Mouse (Mus musculus): Measurements from ENCODE around the gene Pias1. TPM values are rescaled to one million over a fixed set of nuclear protein-coding genes. Genes with fewer than 3 reads are reported as not detected.

The Pias1 gene
- 149 TPM for polyA plus RNA-seq (2017; shearing (Covaris generic))

DNA sequence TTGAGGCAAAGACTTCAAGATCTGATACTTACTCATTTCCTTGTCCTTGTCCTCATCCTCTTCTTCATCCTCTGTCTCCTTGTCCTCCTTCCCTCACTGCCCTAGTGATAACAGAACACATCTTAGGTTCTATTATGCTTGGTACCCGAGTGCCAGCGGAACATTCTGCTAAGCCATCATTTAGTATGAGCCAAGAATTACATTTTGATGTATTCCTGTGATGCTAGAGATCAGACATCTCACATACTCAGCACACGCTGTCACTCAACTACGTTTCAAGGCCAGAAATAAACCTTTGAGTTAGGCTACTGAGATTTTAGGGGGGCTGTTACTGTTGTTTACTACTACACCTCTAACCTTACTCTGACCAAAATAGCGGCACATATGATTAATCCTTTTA, at the start of gene Pias1:
Pias1 (minus strand) TSS at position 101 of the 400 bp plus-strand sequence.

GRCm38 (mm10) chr9:62857719-62858261, 129.9 kb downstream of the Pias1 start, which contains the start of gene Calml4:
Calml4 (plus strand) TSS chr9:62858080.

DNA sequence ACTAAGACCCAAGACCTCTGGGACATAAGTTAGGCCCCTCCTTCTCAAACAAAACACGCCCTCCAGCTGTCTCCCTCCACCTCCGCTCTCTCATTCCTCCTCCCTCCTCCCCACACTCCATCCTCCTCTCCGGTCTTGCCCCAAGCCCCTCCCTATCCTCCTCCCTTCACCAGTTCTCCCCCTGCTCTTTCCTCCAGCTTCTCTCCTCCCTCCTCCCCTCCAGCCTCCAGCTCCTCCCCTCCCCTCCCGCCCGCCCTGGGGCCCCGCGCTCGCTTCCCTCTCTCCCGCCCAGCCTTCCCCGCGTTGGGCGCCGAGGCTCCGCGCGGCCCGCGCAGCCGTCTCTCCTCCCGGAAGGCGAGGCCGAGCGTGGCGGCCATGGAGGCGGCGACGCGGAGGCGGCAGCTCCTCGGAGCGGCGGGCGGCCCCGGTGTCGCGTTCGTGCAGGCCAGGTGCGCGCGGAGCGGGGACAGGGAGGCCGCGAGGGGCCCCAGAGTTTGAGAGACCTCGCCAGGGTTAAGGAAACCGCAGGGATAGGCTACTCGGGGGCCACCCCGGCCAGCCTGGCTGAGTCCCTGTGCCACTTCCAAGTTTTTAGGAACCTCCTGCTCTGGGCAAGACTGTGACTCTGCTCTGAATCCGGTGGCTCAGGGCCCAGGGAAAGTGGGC, 149.1 kb downstream of the Pias1 start, which contains the start of gene Cln6:
Cln6 (plus strand) TSS at position 280 of the 666 bp plus-strand sequence.

Other genes starting within 250 kb of the Pias1 start
- 4.6 TPM for gene Fem1b, start 176.0 kb downstream of the Pias1 start, polyA plus RNA-seq (2017; shearing (Covaris generic))
- gene Cln6, start 149.1 kb downstream of the Pias1 start, polyA plus RNA-seq (2017; shearing (Covaris generic)): 4.0 TPM
- not detected for gene Calml4, start 129.8 kb downstream of the Pias1 start, polyA plus RNA-seq (2017; shearing (Covaris generic))
- not detected for gene Skor1, start 161.0 kb upstream of the Pias1 start, polyA plus RNA-seq (2017; shearing (Covaris generic))

Data from CD4-positive, CD25-positive, alpha-beta regulatory T cell, adult 9 weeks (primary cell).